Mouse (Mus musculus): ENCODE data around the gene Wdr83os. TPM values are rescaled to one million over a fixed set of nuclear protein-coding genes. Genes with fewer than 3 reads are reported as not detected.

The Wdr83os gene
- polyA plus RNA-seq, 1 experiment from 2014 or later = 106 TPM

- no peak within 1 kb of the TSS for H3K4me3 ChIP-seq
- no peak within 1 kb of the TSS for H3K27ac ChIP-seq
- H3K36me3 ChIP-seq = no peaks in the 10 kb centered on the region
- no peaks in the 10 kb centered on the region for H3K27me3 ChIP-seq
- H3K4me1 ChIP-seq (replicated peaks) = peaks cover 4% of the 10 kb centered on the region; the same call in 1 of the 2 replicates
- no peaks in the 10 kb centered on the region for H3K9me3 ChIP-seq (replicated peaks)
- no peak within 1 kb of the TSS for H3K4me2 ChIP-seq
- 72% methylated on average over 3 of the region's 3 CpGs for WGBS
- no peak for ATAC-seq (replicated peaks; ENCODE audit: insufficient number of reproducible peaks, insufficient read depth, low FRiP score, low read depth)
- no peak within 1 kb of the TSS for H3K9ac ChIP-seq
Observed at GRCm38 (mm10) chr8:85122995-85123394, 42.5 kb downstream of the Wdr83os start, which contains the start of gene Zfp791. Gene Zfp791, minus strand, starts transcription at chr8:85123095.

DNA sequence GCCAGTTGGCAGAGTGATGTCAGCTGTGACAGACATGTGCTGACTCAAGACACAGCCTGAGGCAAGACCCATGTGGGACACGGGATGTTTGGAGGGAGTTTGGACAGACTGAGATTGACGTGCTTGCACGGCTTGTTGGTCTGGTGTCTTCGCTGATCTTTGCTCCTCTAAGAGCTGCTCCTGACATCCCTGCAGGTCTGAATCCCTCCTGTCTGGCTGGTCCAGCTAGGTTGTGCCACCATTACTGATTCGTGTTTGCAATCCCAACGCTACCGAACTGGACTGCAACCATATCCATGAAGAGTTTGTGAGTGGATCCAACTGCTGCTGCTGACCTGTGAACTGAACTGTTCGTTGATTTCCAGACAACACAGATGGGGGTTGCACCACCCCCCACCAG is 43.2 kb downstream of the Wdr83os start:
- no peak overlapping the region for H3K4me2 ChIP-seq
- no peak overlapping the region for H3K9ac ChIP-seq
- ATAC-seq (replicated peaks; ENCODE audit: insufficient number of reproducible peaks, insufficient read depth, low FRiP score, low read depth) = no peak
- no peaks in the 10 kb centered on the region for H3K27me3 ChIP-seq
- WGBS = 83% methylated on average over 8 of the region's 8 CpGs
- no peak overlapping the region for H3K27ac ChIP-seq
- H3K4me3 ChIP-seq = no peak overlapping the region
- H3K36me3 ChIP-seq = no peaks in the 10 kb centered on the region
- no peaks in the 10 kb centered on the region for H3K9me3 ChIP-seq (replicated peaks)
- peaks cover 4% of the 10 kb centered on the region; the same call in 1 of the 2 replicates for H3K4me1 ChIP-seq (replicated peaks)

Small RNA genes lying within 50 kb of the gene (microRNA-seq; reads per million reads assigned to microRNA genes)
- gene Gm23388 (3.2 reads per million, percentile 11 among the genes with 10 or more reads in this experiment), gene Mir7070 (not detected)

Other genes with a start within 250 kb of the Wdr83os start
- 45.3 and 46.5 TPM in 2 replicates for gene Gadd45gip1, start 249.2 kb upstream of the Wdr83os start, polyA plus RNA-seq (2015; fragmentation: Nextera tagmentation; extraction: Ambion mirVana)
- gene Rad23a, start 240.1 kb upstream of the Wdr83os start, polyA plus RNA-seq (2015; fragmentation: Nextera tagmentation; extraction: Ambion mirVana) = 107 and 123 TPM in 2 replicates
- gene Calr, start 233.8 kb upstream of the Wdr83os start, polyA plus RNA-seq (2015; fragmentation: Nextera tagmentation; extraction: Ambion mirVana) = 525 and 658 TPM in 2 replicates
- gene Farsa, start 223.8 kb upstream of the Wdr83os start, polyA plus RNA-seq (2015; fragmentation: Nextera tagmentation; extraction: Ambion mirVana) = 44.5 and 62.5 TPM in 2 replicates
- 23.0 and 32.6 TPM in 2 replicates for gene Syce2, start 208.6 kb upstream of the Wdr83os start, polyA plus RNA-seq (2015; fragmentation: Nextera tagmentation; extraction: Ambion mirVana)
- gene Gcdh, start 186.8 kb upstream of the Wdr83os start, polyA plus RNA-seq (2015; fragmentation: Nextera tagmentation; extraction: Ambion mirVana) = 36.4 and 40.1 TPM in 2 replicates
- gene Klf1, start 178.8 kb upstream of the Wdr83os start, polyA plus RNA-seq (2015; fragmentation: Nextera tagmentation; extraction: Ambion mirVana) = 1.1 and 4.9 TPM in 2 replicates
- gene Dnase2a, start 172.2 kb upstream of the Wdr83os start, polyA plus RNA-seq (2015; fragmentation: Nextera tagmentation; extraction: Ambion mirVana) = 4.3 and 7.3 TPM in 2 replicates
- gene Mast1, start 143.4 kb upstream of the Wdr83os start, polyA plus RNA-seq (2015; fragmentation: Nextera tagmentation; extraction: Ambion mirVana) = 0.09 and 0.41 TPM in 2 replicates
- 0.26 TPM in 1 of 2 replicates, not detected in the other for gene Rtbdn, start 133.7 kb upstream of the Wdr83os start, polyA plus RNA-seq (2015; fragmentation: Nextera tagmentation; extraction: Ambion mirVana)
- gene Gm49661, start 111.3 kb upstream of the Wdr83os start, polyA plus RNA-seq (2015; fragmentation: Nextera tagmentation; extraction: Ambion mirVana) = not detected in 2 replicates
- 596 and 644 TPM in 2 replicates for gene Prdx2, start 111.2 kb upstream of the Wdr83os start, polyA plus RNA-seq (2015; fragmentation: Nextera tagmentation; extraction: Ambion mirVana)
- 62.9 and 83.7 TPM in 2 replicates for gene Rnaseh2a, start 111.0 kb upstream of the Wdr83os start, polyA plus RNA-seq (2015; fragmentation: Nextera tagmentation; extraction: Ambion mirVana)
- gene Junb, start 102.0 kb upstream of the Wdr83os start, polyA plus RNA-seq (2015; fragmentation: Nextera tagmentation; extraction: Ambion mirVana) = 11.0 and 16.6 TPM in 2 replicates
- gene Hook2, start 90.1 kb upstream of the Wdr83os start, polyA plus RNA-seq (2015; fragmentation: Nextera tagmentation; extraction: Ambion mirVana) = 5.3 and 8.8 TPM in 2 replicates
- gene Best2, start 66.2 kb upstream of the Wdr83os start, polyA plus RNA-seq (2015; fragmentation: Nextera tagmentation; extraction: Ambion mirVana) = not detected in 2 replicates
- 97.7 and 106 TPM in 2 replicates for gene Asna1, start 55.5 kb upstream of the Wdr83os start, polyA plus RNA-seq (2015; fragmentation: Nextera tagmentation; extraction: Ambion mirVana)
- 68.4 and 77.2 TPM in 2 replicates for gene Trir, start 53.9 kb upstream of the Wdr83os start, polyA plus RNA-seq (2015; fragmentation: Nextera tagmentation; extraction: Ambion mirVana)
- gene Tnpo2, start 43.8 kb upstream of the Wdr83os start, polyA plus RNA-seq (2015; fragmentation: Nextera tagmentation; extraction: Ambion mirVana) = 17.7 and 22.8 TPM in 2 replicates
- 15.4 and 22.2 TPM in 2 replicates for gene Fbxw9, start 20.7 kb upstream of the Wdr83os start, polyA plus RNA-seq (2015; fragmentation: Nextera tagmentation; extraction: Ambion mirVana)
- gene Gm5741, start 12.8 kb upstream of the Wdr83os start, polyA plus RNA-seq (2015; fragmentation: Nextera tagmentation; extraction: Ambion mirVana) = not detected in 2 replicates
- 46.1 and 52.8 TPM in 2 replicates for gene Dhps, start 9.0 kb upstream of the Wdr83os start, polyA plus RNA-seq (2015; fragmentation: Nextera tagmentation; extraction: Ambion mirVana)
- 33.1 and 40.8 TPM in 2 replicates for gene Wdr83, start 566 bp downstream of the Wdr83os start, polyA plus RNA-seq (2015; fragmentation: Nextera tagmentation; extraction: Ambion mirVana)
- 30.6 and 41.2 TPM in 2 replicates for gene Man2b1, start 2.5 kb downstream of the Wdr83os start, polyA plus RNA-seq (2015; fragmentation: Nextera tagmentation; extraction: Ambion mirVana)
- gene Zfp791, start 42.4 kb downstream of the Wdr83os start, polyA plus RNA-seq (2015; fragmentation: Nextera tagmentation; extraction: Ambion mirVana) = 0.81 and 1.5 TPM in 2 replicates
- not detected in 2 replicates for gene Cks1brt, start 71.2 kb downstream of the Wdr83os start, polyA plus RNA-seq (2015; fragmentation: Nextera tagmentation; extraction: Ambion mirVana)
- gene Olfr371, start 145.2 kb downstream of the Wdr83os start, polyA plus RNA-seq (2015; fragmentation: Nextera tagmentation; extraction: Ambion mirVana) = not detected in 2 replicates
- 48.1 and 56.1 TPM in 2 replicates for gene Orc6, start 218.9 kb downstream of the Wdr83os start, polyA plus RNA-seq (2015; fragmentation: Nextera tagmentation; extraction: Ambion mirVana)
- 103 and 106 TPM in 2 replicates for gene Vps35, start 219.1 kb downstream of the Wdr83os start, polyA plus RNA-seq (2015; fragmentation: Nextera tagmentation; extraction: Ambion mirVana)